Mouse (Mus musculus) kidney, embryonic 14.5 days (tissue): ENCODE measurements at regions not wholly inside any gene's neighbourhood (a gene's known extent, or its start where the extent isn't known, plus 50 kb on each side); places are given as distances from the start of the nearest gene placed in this dataset.

Experiments used
- ATAC-seq: fragments of 200-750 bp; cut with Nextera tagmentation; 2 replicates; pipeline ENCODE4 v1.8.0; 2017; ENCODE audit warnings: moderate number of reproducible peaks, mild to moderate bottlenecking, moderate TSS enrichment, moderate library complexity; ENCODE audit not compliant: low FRiP score, low TSS enrichment
- H3K27ac ChIP-seq: fragments of 300-500 bp; sonication (generic); 2 replicates; pipeline ENCODE4 v1.5.1; 2014; ENCODE audit warnings: low read depth, mild to moderate bottlenecking, low read length, moderate library complexity, mixed read lengths
- H3K27me3 ChIP-seq: fragments of 300-500 bp; sonication (generic); 2 replicates; pipeline ENCODE4 v1.6.1; 2014; ENCODE audit warnings: mild to moderate bottlenecking, low read length; ENCODE audit not compliant: control insufficient read depth, insufficient read depth
- H3K36me3 ChIP-seq: fragments of 300-500 bp; sonication (generic); 2 replicates; pipeline ENCODE4 v1.6.1; 2014; ENCODE audit warnings: low read length, mixed read lengths; ENCODE audit not compliant: control insufficient read depth, insufficient read depth
- H3K4me1 ChIP-seq: fragments of 300-500 bp; sonication (generic); 2 replicates; pipeline ENCODE4 v1.6.1; 2014; ENCODE audit warnings: low read length, mixed read lengths; ENCODE audit not compliant: control insufficient read depth, insufficient read depth
- H3K4me2 ChIP-seq: fragments of 300-500 bp; sonication (generic); replicated peaks from 2 replicates; pipeline ENCODE4 v1.6.1; 2014; ENCODE audit warnings: low read depth, mild to moderate bottlenecking, low read length
- H3K4me3 ChIP-seq: fragments of 300-500 bp; sonication (generic); 2 replicates; pipeline ENCODE4 v1.5.1; 2014; ENCODE audit warnings: mild to moderate bottlenecking, low read length
- H3K9ac ChIP-seq: fragments of 300-500 bp; sonication (generic); 2 replicates; pipeline ENCODE4 v1.6.1; 2014; ENCODE audit warnings: low read depth, mild to moderate bottlenecking, low read length, moderate library complexity
- H3K9me3 ChIP-seq: fragments of 300-500 bp; sonication (generic); 2 replicates; pipeline ENCODE4 v1.6.1; 2016; ENCODE audit warnings: low read length; ENCODE audit not compliant: control insufficient read depth
- WGBS: fragments of 180-500 bp; shearing (Covaris S2); extraction: QIAGEN DNeasy Blood & Tissue Kit; methylation state at CpG from one replicate; pipeline ENCODE4 v1.1.7; 2014; 5-methylcytosine and 5-hydroxymethylcytosine counted together

- Histone ChIP-seq H3K36me3 (no peaks in the 10 kb centered on the region), H3K4me3 (no peak overlapping the region), H3K4me2 (no peak overlapping the region), H3K9me3 (no peaks in the 10 kb centered on the region), H3K27ac (no peak overlapping the region), H3K4me1 (0 out of 2 replicates have a peak, but pooled peaks cover 2% of the 10 kb centered on the region), H3K9ac (no peak overlapping the region), H3K27me3 (no peaks in the 10 kb centered on the region)
- ATAC-seq: no peak
- WGBS: 71% methylated on average over 3 of the region's 3 CpGs
These were observed 124.7 kb upstream of the Tnc start for GRCm38 (mm10) chr4:64171476-64171875.

DNA sequence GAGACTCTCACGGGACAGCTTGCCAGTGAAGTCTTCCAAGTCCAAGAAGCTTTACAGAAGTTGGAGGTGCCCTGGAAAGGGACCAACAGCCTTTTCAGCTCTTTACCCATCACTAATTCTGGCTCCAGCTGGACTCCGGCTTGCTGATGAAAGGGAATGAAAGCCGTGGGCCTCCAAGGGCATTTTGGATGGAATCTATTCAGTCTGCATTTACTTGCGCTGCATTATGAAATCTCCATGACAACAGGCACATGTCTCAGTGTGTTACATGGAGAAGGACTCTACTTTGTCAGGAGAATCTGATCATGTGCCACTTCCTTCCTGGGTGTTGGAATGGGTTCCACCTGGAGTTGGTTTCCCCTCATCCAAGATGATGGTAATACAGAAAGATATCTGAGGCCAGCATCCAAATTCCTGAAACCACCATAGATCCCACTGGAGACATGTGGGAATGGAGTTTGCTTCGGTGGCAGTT, 102.2 kb upstream of the Tnc start:
- Histone ChIP-seq H3K9me3 (no peaks in the 10 kb centered on the region), H3K27ac (no peak overlapping the region), H3K27me3 (no peaks in the 10 kb centered on the region), H3K4me2 (no peak overlapping the region), H3K4me1 (no peaks in the 10 kb centered on the region), H3K4me3 (no peak overlapping the region), H3K36me3 (no peaks in the 10 kb centered on the region), H3K9ac (no peak overlapping the region)
- ATAC-seq: no peak
- 79% methylated on average over 5 of the region's 5 CpGs for WGBS

DNA sequence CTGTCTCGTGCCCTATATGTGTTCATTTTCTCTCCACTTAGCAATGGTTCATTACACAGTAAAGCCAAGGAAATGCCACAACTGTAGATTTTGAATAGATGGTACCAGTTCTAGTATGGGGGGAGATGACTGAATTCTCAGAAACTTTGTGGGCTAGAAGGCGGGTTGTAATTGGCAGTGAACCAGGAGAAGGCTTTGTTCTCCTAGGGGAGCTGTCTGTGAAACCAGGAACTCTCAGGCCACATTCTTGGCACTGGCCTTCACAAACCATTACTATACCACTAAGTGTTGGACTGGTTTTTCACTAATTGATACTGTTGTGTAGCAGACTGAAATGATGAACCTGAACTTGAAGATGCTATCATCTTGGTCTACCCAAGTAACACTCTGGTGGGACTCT, 99.1 kb upstream of the Tnc start:
- H3K27ac ChIP-seq: no peak overlapping the region
- ATAC-seq: no peak
- H3K27me3 ChIP-seq: no peaks in the 10 kb centered on the region
- H3K9me3 ChIP-seq: no peaks in the 10 kb centered on the region
- no peaks in the 10 kb centered on the region for H3K36me3 ChIP-seq
- no peak overlapping the region for H3K9ac ChIP-seq
- 79% methylated on average over 2 of the region's 2 CpGs for WGBS
- no peaks in the 10 kb centered on the region for H3K4me1 ChIP-seq
- no peak overlapping the region for H3K4me2 ChIP-seq
- no peak overlapping the region for H3K4me3 ChIP-seq

DNA sequence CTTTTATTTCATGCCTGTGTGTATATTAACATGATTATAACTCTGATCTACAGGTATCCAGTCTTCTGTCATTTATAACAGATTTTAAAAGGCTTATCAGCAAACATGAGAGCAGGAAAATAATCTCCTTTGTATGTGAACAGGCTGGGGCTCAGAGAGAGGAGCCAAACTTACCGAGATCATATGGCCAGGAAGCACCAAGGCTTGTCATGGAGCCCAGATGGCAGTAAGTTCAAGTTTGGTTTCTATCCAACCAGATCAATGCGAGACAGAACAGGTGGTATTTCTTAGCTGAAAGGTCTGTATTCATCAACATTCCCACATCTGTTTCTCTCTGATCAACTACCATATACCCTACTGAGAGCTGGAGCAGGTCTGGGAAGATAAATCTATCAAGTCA, 96.1 kb upstream of the Tnc start:
- Histone ChIP-seq H3K4me1 (no peaks in the 10 kb centered on the region), H3K4me3 (no peak overlapping the region), H3K9ac (no peak overlapping the region), H3K27me3 (no peaks in the 10 kb centered on the region), H3K9me3 (no peaks in the 10 kb centered on the region), H3K27ac (no peak overlapping the region), H3K4me2 (no peak overlapping the region), H3K36me3 (no peaks in the 10 kb centered on the region)
- WGBS: 75% methylated on average over 2 of the region's 2 CpGs
- ATAC-seq: no peak

- Histone ChIP-seq H3K27me3 (no peaks in the 10 kb centered on the region), H3K36me3 (no peaks in the 10 kb centered on the region), H3K9ac (no peak overlapping the region), H3K4me3 (no peak overlapping the region), H3K4me2 (no peak overlapping the region), H3K4me1 (no peaks in the 10 kb centered on the region), H3K9me3 (no peaks in the 10 kb centered on the region), H3K27ac (no peak overlapping the region)
- 58% methylated on average over 5 of the region's 5 CpGs for WGBS
- ATAC-seq: 0 out of 2 replicates have a peak, but pooled peaks have one; percentile 32
These were observed 95.6 kb upstream of the Tnc start for GRCm38 (mm10) chr4:64142356-64142787.

DNA sequence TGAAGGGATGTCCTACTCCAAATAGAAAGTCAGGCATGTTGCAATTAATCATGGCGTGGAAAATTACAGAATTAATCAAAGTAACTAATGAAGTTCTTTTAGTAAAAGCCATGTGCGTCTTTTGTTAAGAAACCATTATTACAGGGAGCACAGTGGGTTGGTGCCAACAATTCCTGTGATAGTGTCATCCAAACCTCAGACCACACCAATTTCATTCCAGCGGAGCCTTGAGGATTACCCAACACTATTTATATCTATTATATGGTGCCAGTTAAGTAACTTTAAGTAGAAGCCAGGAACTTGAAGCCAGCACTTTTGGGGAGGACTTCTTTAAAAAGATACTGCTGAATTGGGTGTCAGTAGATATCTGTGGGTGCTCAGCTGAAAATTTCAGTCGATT, 93.0 kb upstream of the Tnc start:
- 84% methylated on average over 4 of the region's 4 CpGs for WGBS
- Histone ChIP-seq H3K4me3 (no peak overlapping the region), H3K9ac (no peak overlapping the region), H3K9me3 (no peaks in the 10 kb centered on the region), H3K4me1 (no peaks in the 10 kb centered on the region), H3K36me3 (no peaks in the 10 kb centered on the region), H3K27me3 (no peaks in the 10 kb centered on the region), H3K27ac (no peak overlapping the region), H3K4me2 (no peak overlapping the region)
- no peak for ATAC-seq

GRCm38 (mm10) chr4:64135036-64135435, 88.2 kb upstream of the Tnc start:
- ATAC-seq: no peak
- Histone ChIP-seq H3K36me3 (no peaks in the 10 kb centered on the region), H3K4me1 (no peaks in the 10 kb centered on the region), H3K27ac (no peak overlapping the region), H3K4me3 (no peak overlapping the region), H3K4me2 (no peak overlapping the region), H3K27me3 (no peaks in the 10 kb centered on the region), H3K9me3 (no peaks in the 10 kb centered on the region), H3K9ac (no peak overlapping the region)
- 63% methylated on average over 3 of the region's 3 CpGs for WGBS

GRCm38 (mm10) chr4:64129290-64129689, 82.5 kb upstream of the Tnc start:
- H3K27me3 ChIP-seq: no peaks in the 10 kb centered on the region
- H3K9me3 ChIP-seq: no peaks in the 10 kb centered on the region
- ATAC-seq: no peak
- no peak overlapping the region for H3K4me3 ChIP-seq
- no peak overlapping the region for H3K9ac ChIP-seq
- no peaks in the 10 kb centered on the region for H3K36me3 ChIP-seq
- WGBS: 65% methylated on average over 1 of the region's 1 CpGs
- no peaks in the 10 kb centered on the region for H3K4me1 ChIP-seq
- H3K4me2 ChIP-seq: no peak overlapping the region
- no peak overlapping the region for H3K27ac ChIP-seq

GRCm38 (mm10) chr4:64124387-64125088, 77.7 kb upstream of the Tnc start:
- no peak overlapping the region for H3K4me3 ChIP-seq
- no peaks in the 10 kb centered on the region for H3K27me3 ChIP-seq
- ATAC-seq: no peak
- no peak overlapping the region for H3K9ac ChIP-seq
- 73% methylated on average over 2 of the region's 2 CpGs for WGBS
- H3K27ac ChIP-seq: no peak overlapping the region
- H3K4me2 ChIP-seq: no peak overlapping the region
- H3K4me1 ChIP-seq: no peaks in the 10 kb centered on the region
- no peaks in the 10 kb centered on the region for H3K9me3 ChIP-seq
- no peaks in the 10 kb centered on the region for H3K36me3 ChIP-seq
